Mouse (Mus musculus): Measurements from ENCODE around the gene Pih1d3. TPM values are rescaled to one million over a fixed set of nuclear protein-coding genes. Genes with fewer than 3 reads are reported as not detected.

Pih1d3 gene
- polyA plus RNA-seq, 1 experiment: not detected

Other genes starting within 250 kb of the Pih1d3 start
- not detected in 2 replicates for gene AC153137.1, start 244.9 kb upstream of the Pih1d3 start, polyA plus RNA-seq (2012; ENCODE audit: insufficient read depth, insufficient read length, missing spikeins)
- gene Lgsn, start 46.4 kb upstream of the Pih1d3 start, polyA plus RNA-seq (2012; ENCODE audit: insufficient read depth, insufficient read length, missing spikeins): not detected in 2 replicates
- gene 4931428L18Rik, start 154 bp upstream of the Pih1d3 start, polyA plus RNA-seq (2012; ENCODE audit: insufficient read depth, insufficient read length, missing spikeins): 2.7 TPM in 2 replicates

Measured in brown adipose tissue, adult 24 weeks (tissue).